Mouse (Mus musculus) midbrain, postnatal 0 days (tissue): ENCODE data around the gene Tenm2. TPM values are rescaled to one million over a fixed set of nuclear protein-coding genes. Genes with fewer than 3 reads are reported as not detected.

Experiments used
- ATAC-seq: fragments of 200-750 bp; cut with Nextera tagmentation; 2 replicates; pipeline ENCODE4 v1.8.0; 2017; ENCODE audit warnings: moderate number of reproducible peaks, mild to moderate bottlenecking, moderate TSS enrichment, moderate library complexity; ENCODE audit not compliant: low FRiP score
- DNase-seq: peaks from one replicate; pipeline ENCODE4 v3.0.0-alpha.2; 2015; ENCODE audit warnings: low spot score
- H3K27ac ChIP-seq: fragments of 300-500 bp; sonication (generic); 2 replicates; pipeline ENCODE4 v1.5.1; 2014; ENCODE audit warnings: low read depth, mild to moderate bottlenecking, low read length, mixed read lengths
- H3K27me3 ChIP-seq: fragments of 300-500 bp; sonication (generic); 2 replicates; pipeline ENCODE4 v1.6.1; 2014; ENCODE audit warnings: low read length, control low read depth, mixed read lengths; ENCODE audit not compliant: insufficient read depth
- H3K36me3 ChIP-seq: fragments of 300-500 bp; sonication (generic); 2 replicates; pipeline ENCODE4 v1.6.1; 2014; ENCODE audit warnings: low read length, control low read depth, mixed read lengths; ENCODE audit not compliant: insufficient read depth
- H3K4me1 ChIP-seq: fragments of 300-500 bp; sonication (generic); 2 replicates; pipeline ENCODE4 v1.6.1; 2014; ENCODE audit warnings: mild to moderate bottlenecking, control low read depth, antibody characterized with exemption, low read length, mixed read lengths; ENCODE audit not compliant: insufficient read depth
- H3K4me2 ChIP-seq: fragments of 300-500 bp; sonication (generic); 2 replicates; pipeline ENCODE4 v1.6.1; 2014; ENCODE audit warnings: low read depth, mild to moderate bottlenecking, low read length, mixed read lengths; ENCODE audit not compliant: poor library complexity, severe bottlenecking
- H3K4me3 ChIP-seq: fragments of 300-500 bp; sonication (generic); 2 replicates; pipeline ENCODE4 v1.5.1; 2014; ENCODE audit warnings: low read depth, mild to moderate bottlenecking, low read length, moderate library complexity
- H3K9ac ChIP-seq: fragments of 300-500 bp; sonication (generic); replicated peaks from 2 replicates; pipeline ENCODE4 v1.6.1; 2014; ENCODE audit warnings: mild to moderate bottlenecking, low read length, moderate library complexity, mixed read lengths; ENCODE audit not compliant: poor library complexity, severe bottlenecking
- H3K9me3 ChIP-seq: fragments of 300-500 bp; sonication (generic); 2 replicates; pipeline ENCODE4 v1.6.1; 2016; ENCODE audit warnings: low read length, control low read depth
- CTCF ChIP-seq: IDR thresholded peaks from 2 replicates; pipeline ENCODE4 v1.5.1; 2016; ENCODE audit warnings: antibody characterized with exemption, mild to moderate bottlenecking
- WGBS: fragments of 180-500 bp; shearing (Covaris S2); extraction: QIAGEN DNeasy Blood & Tissue Kit; methylation state at CpG from one replicate; pipeline ENCODE4 v1.1.7; 2014; 5-methylcytosine and 5-hydroxymethylcytosine counted together
- polyA plus RNA-seq: library from polyadenylated mRNA; unstranded; fragments of >200 nt; fragmentation: Nextera tagmentation; extraction: Ambion mirVana; gene quantifications from 2 replicates; pipeline ENCODE4 v1.2.1, GENCODE M21; 2015
- total RNA-seq: library from RNA; depleted of rRNA; stranded (reverse); fragments of >200 nt; gene quantifications from 2 replicates; pipeline ENCODE4 v1.2.3, GENCODE M21; 2014

Gene Tenm2
- total and polyA plus RNA-seq, 2 experiments from 2014 or later, result 62.6 to 138 TPM

DNA sequence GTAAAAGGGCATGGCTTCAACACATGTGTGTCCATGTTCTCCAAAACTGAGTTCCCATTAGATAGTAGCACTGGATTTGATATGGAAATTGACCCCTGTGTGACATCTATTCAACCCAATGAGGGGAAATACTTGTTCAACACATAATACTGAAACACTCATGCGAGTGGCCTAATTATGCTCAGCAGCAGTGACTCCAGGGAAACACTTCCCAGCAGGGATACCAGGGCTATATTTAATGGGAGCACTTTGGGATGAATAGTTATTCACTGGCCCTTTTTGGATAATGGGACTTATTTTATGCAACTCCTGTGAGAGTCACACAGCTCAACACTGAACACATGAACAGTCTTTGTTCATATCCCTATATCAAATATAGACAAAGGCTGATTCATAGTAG lies 588.6 kb downstream of the Tenm2 start:
- Histone ChIP-seq H3K4me1 (no peaks in the 10 kb centered on the region; the same call in 1 of the 2 replicates), H3K4me2 (no peak overlapping the region), H3K27me3 (no peaks in the 10 kb centered on the region), H3K9me3 (no peaks in the 10 kb centered on the region), H3K9ac (no peak overlapping the region), H3K4me3 (no peak overlapping the region), H3K27ac (no peak overlapping the region), H3K36me3 (no peaks in the 10 kb centered on the region)
- DNase-seq, result no peak
- ATAC-seq, result no peak
- WGBS, result 49% methylated on average over 1 of the region's 1 CpGs
- TF ChIP-seq CTCF, result no peak

DNA sequence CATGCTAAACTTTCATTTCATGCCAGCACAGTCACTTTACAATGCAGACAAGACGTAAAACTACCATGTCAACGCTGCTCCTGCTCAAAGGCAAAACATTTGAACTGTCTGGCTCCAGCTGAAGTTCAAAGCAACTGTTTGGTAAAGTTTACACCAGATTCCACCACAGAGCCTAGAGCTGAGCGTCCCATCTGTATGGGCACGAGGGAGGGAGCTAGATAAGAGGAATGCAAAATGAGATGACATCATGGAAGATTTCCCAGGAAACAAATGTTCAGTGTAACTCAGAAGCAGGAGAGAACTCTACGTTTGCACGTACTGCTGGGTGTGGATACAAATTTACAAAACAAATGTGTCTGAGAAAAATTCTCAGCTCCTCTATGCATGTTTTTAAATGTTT lies 600.7 kb downstream of the Tenm2 start:
- TF ChIP-seq CTCF, result no peak
- H3K36me3 ChIP-seq, result no peaks in the 10 kb centered on the region
- H3K9me3 ChIP-seq, result no peaks in the 10 kb centered on the region
- 19% methylated on average over 6 of the region's 6 CpGs for WGBS
- no peak overlapping the region for H3K4me3 ChIP-seq
- H3K27me3 ChIP-seq, result no peaks in the 10 kb centered on the region
- H3K9ac ChIP-seq, result no peak overlapping the region
- DNase-seq (no peak), ATAC-seq (no peak)
- no peaks in the 10 kb centered on the region; the same call in 1 of the 2 replicates for H3K4me1 ChIP-seq
- H3K27ac ChIP-seq, result no peak overlapping the region
- H3K4me2 ChIP-seq, result no peak overlapping the region

DNA sequence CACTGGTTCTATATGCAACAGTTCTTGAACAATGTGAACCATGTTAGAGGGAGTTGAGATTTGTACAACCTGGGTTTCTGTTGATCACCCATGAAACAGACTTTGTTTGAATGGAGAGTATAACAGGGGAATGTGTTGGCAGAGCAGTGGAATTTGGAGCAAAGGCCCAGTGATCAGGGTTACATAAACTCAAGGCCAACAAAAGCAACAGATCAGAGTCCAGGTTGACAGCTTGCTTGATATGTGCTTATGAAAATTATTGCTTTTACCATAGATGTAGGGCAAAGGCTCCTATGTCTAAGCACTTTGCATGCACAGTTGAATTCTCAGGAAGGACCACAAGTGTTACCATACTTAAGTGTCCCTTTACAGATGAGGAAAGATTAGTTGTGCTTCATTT lies 603.6 kb downstream of the Tenm2 start:
- no peak overlapping the region for H3K27ac ChIP-seq
- no peaks in the 10 kb centered on the region for H3K27me3 ChIP-seq
- ATAC-seq (no peak), DNase-seq (no peak)
- H3K4me2 ChIP-seq, result no peak overlapping the region
- H3K9me3 ChIP-seq, result no peaks in the 10 kb centered on the region
- no peak overlapping the region for H3K4me3 ChIP-seq
- no peak for TF ChIP-seq CTCF
- H3K4me1 ChIP-seq, result no peaks in the 10 kb centered on the region; the same call in 1 of the 2 replicates
- H3K36me3 ChIP-seq, result no peaks in the 10 kb centered on the region
- H3K9ac ChIP-seq, result no peak overlapping the region

GRCm38 (mm10) chr11:36613807-36614206 lies 622.0 kb downstream of the Tenm2 start:
- no peak overlapping the region for H3K4me3 ChIP-seq
- H3K9me3 ChIP-seq, result no peaks in the 10 kb centered on the region
- no peaks in the 10 kb centered on the region for H3K27me3 ChIP-seq
- ATAC-seq (no peak), DNase-seq (no peak)
- TF ChIP-seq CTCF, result no peak
- no peaks in the 10 kb centered on the region for H3K36me3 ChIP-seq
- no peak overlapping the region for H3K4me2 ChIP-seq
- WGBS, result 64% methylated on average over 6 of the region's 6 CpGs
- H3K27ac ChIP-seq, result no peak overlapping the region
- no peaks in the 10 kb centered on the region for H3K4me1 ChIP-seq
- H3K9ac ChIP-seq, result no peak overlapping the region

- Histone ChIP-seq H3K36me3 (no peaks in the 10 kb centered on the region), H3K27me3 (no peaks in the 10 kb centered on the region), H3K9me3 (no peaks in the 10 kb centered on the region), H3K4me2 (no peak overlapping the region), H3K9ac (no peak overlapping the region), H3K4me3 (no peak overlapping the region), H3K4me1 (peaks cover 3% of the 10 kb centered on the region; the same call in 1 of the 2 replicates), H3K27ac (no peak overlapping the region)
- no peak for DNase-seq
- TF ChIP-seq CTCF, result no peak
- ATAC-seq, result no peak
- 20% methylated on average over 8 of the region's 8 CpGs for WGBS
Observed at GRCm38 (mm10) chr11:36604815-36605382, 630.9 kb downstream of the Tenm2 start.

GRCm38 (mm10) chr11:36604272-36604671 lies 631.5 kb downstream of the Tenm2 start:
- H3K36me3 ChIP-seq, result no peaks in the 10 kb centered on the region
- no peak overlapping the region for H3K4me2 ChIP-seq
- no peaks in the 10 kb centered on the region for H3K9me3 ChIP-seq
- H3K27me3 ChIP-seq, result no peaks in the 10 kb centered on the region
- H3K9ac ChIP-seq, result no peak overlapping the region
- no peak overlapping the region for H3K27ac ChIP-seq
- H3K4me1 ChIP-seq, result peaks cover 3% of the 10 kb centered on the region; the same call in 1 of the 2 replicates
- no peak for ATAC-seq
- DNase-seq, result peak; percentile 43
- no peak for TF ChIP-seq CTCF
- WGBS, result 16% methylated on average over 3 of the region's 3 CpGs
- H3K4me3 ChIP-seq, result no peak overlapping the region
